Mouse (Mus musculus): Measurements from ENCODE around the gene Gm10964. TPM values are rescaled to one million over a fixed set of nuclear protein-coding genes. Genes with fewer than 3 reads are reported as not detected.

Gm10964 gene
- polyA plus RNA-seq, 1 experiment = not detected

DNA sequence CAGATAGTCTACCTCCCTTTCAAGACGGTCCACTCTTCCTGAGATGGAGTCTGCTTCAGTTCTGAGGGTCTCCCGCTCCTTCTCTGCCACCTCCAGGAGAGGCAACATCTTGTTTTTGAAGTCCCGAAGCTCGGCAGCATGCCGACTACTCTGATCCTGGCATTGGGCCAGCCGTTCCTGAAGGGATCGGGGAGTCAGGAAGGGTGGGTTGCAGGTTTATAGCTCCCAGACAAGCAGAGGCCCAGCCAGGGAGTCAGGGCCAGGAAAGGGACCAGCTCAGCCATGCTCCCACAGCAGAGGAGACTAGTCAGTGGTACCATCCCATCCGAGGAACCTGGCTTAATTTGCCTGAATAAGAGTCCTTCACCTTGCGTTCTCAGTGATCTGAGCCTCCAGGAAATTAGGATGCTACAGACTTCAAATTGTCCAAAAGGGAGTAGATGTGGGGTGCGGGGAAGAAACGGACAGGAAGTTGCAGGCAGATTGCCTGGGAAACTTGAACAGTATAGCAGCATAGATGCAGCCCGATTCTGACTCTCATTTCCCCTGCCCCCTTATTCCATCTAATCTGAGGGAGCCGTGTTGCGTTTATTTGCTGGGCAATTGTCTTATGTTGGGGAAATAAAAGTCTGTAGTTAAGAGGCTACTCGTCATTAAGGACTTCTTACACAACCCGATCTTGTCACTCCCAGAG lies 2.0 kb upstream of the Gm10964 start:
- Histone ChIP-seq H3K9ac (ENCODE audit: low read depth, poor library complexity, severe bottlenecking) (no peak overlapping the region), H3K36me3 (ENCODE audit: control insufficient read depth, insufficient read depth, low read length, poor library complexity, severe bottlenecking) (no peaks in the 10 kb centered on the region), H3K27me3 (ENCODE audit: control insufficient read depth, insufficient read depth, low read length, poor library complexity, severe bottlenecking) (no peaks in the 10 kb centered on the region), H3K4me3 (ENCODE audit: low read depth, low read length) (no peak overlapping the region), H3K4me1 (ENCODE audit: control insufficient read depth, insufficient read depth, low read length) (peaks cover 2% of the 10 kb centered on the region), H3K9me3 (replicated peaks; ENCODE audit: control insufficient read depth, insufficient read depth, low read length, poor library complexity, severe bottlenecking) (no peaks in the 10 kb centered on the region), H3K27ac (ENCODE audit: insufficient read depth, low read length) (no peak overlapping the region)
- TF ChIP-seq CTCF (IDR thresholded peaks at IDR 0.05; ENCODE audit: low read depth, low read length) (no peak), EP300 (IDR thresholded peaks at IDR 0.05; ENCODE audit: insufficient read depth, low read depth, low read length) (no peak), POLR2A (IDR thresholded peaks at IDR 0.05; ENCODE audit: insufficient read depth, low read length) (no peak)

DNA sequence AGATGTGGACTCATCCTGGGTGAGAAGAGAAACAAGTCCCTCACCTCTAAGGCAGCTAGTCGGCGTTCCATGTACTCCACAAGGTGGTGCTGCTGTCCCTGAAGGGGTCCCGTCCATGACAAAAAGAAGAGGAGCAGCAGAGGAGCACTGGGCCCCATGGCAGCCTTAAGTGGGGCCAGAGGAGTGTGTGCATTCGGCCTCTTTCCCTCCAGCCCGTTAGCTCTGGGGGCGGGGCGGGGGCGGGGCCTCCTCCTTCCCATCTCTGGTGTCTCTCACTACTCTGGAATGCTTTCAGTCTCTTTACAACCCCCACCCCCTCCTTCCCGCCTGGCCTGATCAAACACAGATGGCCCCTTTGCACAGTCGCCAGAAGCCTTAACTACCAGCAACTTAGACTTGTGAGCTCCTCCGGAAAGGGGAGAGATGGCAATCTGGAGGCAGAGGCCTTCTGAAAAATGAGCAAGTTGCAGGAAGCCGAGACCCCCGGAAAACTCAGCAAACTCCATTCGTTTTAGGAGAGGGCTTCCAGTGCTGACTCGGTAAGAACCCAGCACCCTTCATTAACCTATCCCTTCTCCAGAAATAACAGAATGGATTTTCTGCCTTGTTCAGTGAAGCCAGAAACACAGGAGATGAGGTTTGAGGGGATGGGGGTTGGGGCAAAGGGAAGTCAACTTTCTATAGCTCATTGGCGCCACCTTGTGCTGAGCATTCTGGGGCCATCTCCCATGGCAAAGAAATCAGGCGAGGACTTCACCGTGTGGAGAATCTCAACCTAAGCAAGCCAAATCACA lies 1.2 kb upstream of the Gm10964 start, which contains the start of gene Olfml3:
Olfml3 (minus strand) TSS at position 224 of the 794 bp plus-strand sequence.
- Histone ChIP-seq H3K4me3 (ENCODE audit: low read depth, low read length) (peak within 1 kb of the TSS; percentile 34), H3K9ac (ENCODE audit: low read depth, poor library complexity, severe bottlenecking) (peak within 1 kb of the TSS; percentile 68), H3K27me3 (ENCODE audit: control insufficient read depth, insufficient read depth, low read length, poor library complexity, severe bottlenecking) (no peaks in the 10 kb centered on the region), H3K4me1 (ENCODE audit: control insufficient read depth, insufficient read depth, low read length) (peaks cover 2% of the 10 kb centered on the region), H3K36me3 (ENCODE audit: control insufficient read depth, insufficient read depth, low read length, poor library complexity, severe bottlenecking) (no peaks in the 10 kb centered on the region), H3K9me3 (replicated peaks; ENCODE audit: control insufficient read depth, insufficient read depth, low read length, poor library complexity, severe bottlenecking) (no peaks in the 10 kb centered on the region), H3K27ac (ENCODE audit: insufficient read depth, low read length) (peak within 1 kb of the TSS; percentile 12; the same call in 1 of the 2 replicates)
- no peak for TF ChIP-seq POLR2A (IDR thresholded peaks at IDR 0.05; ENCODE audit: insufficient read depth, low read length)
- peak; percentile 85 for TF ChIP-seq CTCF (IDR thresholded peaks at IDR 0.05; ENCODE audit: low read depth, low read length)
- TF ChIP-seq EP300 (IDR thresholded peaks at IDR 0.05; ENCODE audit: insufficient read depth, low read depth, low read length) = no peak

DNA sequence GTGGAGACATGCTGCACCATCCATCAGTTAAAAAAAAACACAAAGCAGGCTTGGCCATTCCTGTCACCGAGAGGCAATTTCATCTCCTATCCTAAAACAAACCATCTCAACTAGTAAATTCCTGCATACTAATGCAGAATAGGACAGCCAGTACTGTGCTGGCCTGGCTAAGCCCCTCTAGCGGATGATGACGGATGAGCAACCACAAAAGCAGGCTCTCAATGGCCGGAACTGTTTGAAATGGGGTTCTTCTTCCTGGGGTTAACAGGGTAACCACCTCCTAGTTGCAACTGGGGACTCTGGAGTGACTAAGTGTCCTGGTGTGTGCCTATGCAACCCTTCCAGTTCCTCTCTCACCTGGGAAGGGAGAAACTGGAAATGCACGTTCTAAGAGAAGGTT lies 1.2 kb downstream of the Gm10964 start:
- Histone ChIP-seq H3K36me3 (ENCODE audit: control insufficient read depth, insufficient read depth, low read length, poor library complexity, severe bottlenecking) (peaks cover 4% of the 10 kb centered on the region; the same call in 1 of the 2 replicates), H3K9me3 (replicated peaks; ENCODE audit: control insufficient read depth, insufficient read depth, low read length, poor library complexity, severe bottlenecking) (no peaks in the 10 kb centered on the region), H3K27ac (ENCODE audit: insufficient read depth, low read length) (no peak overlapping the region), H3K4me1 (ENCODE audit: control insufficient read depth, insufficient read depth, low read length) (peaks cover 2% of the 10 kb centered on the region), H3K4me3 (ENCODE audit: low read depth, low read length) (no peak overlapping the region), H3K9ac (ENCODE audit: low read depth, poor library complexity, severe bottlenecking) (no peak overlapping the region), H3K27me3 (ENCODE audit: control insufficient read depth, insufficient read depth, low read length, poor library complexity, severe bottlenecking) (no peaks in the 10 kb centered on the region)
- TF ChIP-seq CTCF (IDR thresholded peaks at IDR 0.05; ENCODE audit: low read depth, low read length) (no peak), POLR2A (IDR thresholded peaks at IDR 0.05; ENCODE audit: insufficient read depth, low read length) (no peak), EP300 (IDR thresholded peaks at IDR 0.05; ENCODE audit: insufficient read depth, low read depth, low read length) (no peak)

DNA sequence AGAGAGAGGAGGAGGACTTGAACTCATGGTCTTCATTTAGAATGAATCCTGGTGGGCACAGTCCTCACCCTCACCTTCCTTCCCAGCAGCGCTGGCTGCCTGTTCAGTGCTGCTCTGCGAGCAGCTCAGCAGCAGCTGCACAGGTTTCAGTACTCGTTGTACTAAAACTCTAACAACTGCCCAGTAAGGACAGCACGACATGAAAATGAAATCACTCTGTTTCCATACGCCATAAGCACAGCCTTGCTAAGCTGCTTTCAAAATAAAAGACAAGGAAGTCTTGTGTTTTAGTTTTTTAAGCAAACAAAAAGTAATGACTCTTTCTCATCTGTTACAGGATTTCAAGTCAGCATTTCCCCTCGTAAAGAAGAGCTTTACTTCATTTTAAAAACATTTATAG lies 4.0 kb downstream of the Gm10964 start:
- no peak overlapping the region for H3K27ac ChIP-seq (ENCODE audit: insufficient read depth, low read length)
- H3K36me3 ChIP-seq (ENCODE audit: control insufficient read depth, insufficient read depth, low read length, poor library complexity, severe bottlenecking) = peaks cover 13% of the 10 kb centered on the region; the same call in 1 of the 2 replicates
- H3K27me3 ChIP-seq (ENCODE audit: control insufficient read depth, insufficient read depth, low read length, poor library complexity, severe bottlenecking) = no peaks in the 10 kb centered on the region
- H3K9me3 ChIP-seq (replicated peaks; ENCODE audit: control insufficient read depth, insufficient read depth, low read length, poor library complexity, severe bottlenecking) = no peaks in the 10 kb centered on the region
- H3K9ac ChIP-seq (ENCODE audit: low read depth, poor library complexity, severe bottlenecking) = no peak overlapping the region
- H3K4me3 ChIP-seq (ENCODE audit: low read depth, low read length) = no peak overlapping the region
- no peak for TF ChIP-seq CTCF (IDR thresholded peaks at IDR 0.05; ENCODE audit: low read depth, low read length)
- no peak for TF ChIP-seq POLR2A (IDR thresholded peaks at IDR 0.05; ENCODE audit: insufficient read depth, low read length)
- TF ChIP-seq EP300 (IDR thresholded peaks at IDR 0.05; ENCODE audit: insufficient read depth, low read depth, low read length) = no peak
- H3K4me1 ChIP-seq (ENCODE audit: control insufficient read depth, insufficient read depth, low read length) = no peaks in the 10 kb centered on the region

DNA sequence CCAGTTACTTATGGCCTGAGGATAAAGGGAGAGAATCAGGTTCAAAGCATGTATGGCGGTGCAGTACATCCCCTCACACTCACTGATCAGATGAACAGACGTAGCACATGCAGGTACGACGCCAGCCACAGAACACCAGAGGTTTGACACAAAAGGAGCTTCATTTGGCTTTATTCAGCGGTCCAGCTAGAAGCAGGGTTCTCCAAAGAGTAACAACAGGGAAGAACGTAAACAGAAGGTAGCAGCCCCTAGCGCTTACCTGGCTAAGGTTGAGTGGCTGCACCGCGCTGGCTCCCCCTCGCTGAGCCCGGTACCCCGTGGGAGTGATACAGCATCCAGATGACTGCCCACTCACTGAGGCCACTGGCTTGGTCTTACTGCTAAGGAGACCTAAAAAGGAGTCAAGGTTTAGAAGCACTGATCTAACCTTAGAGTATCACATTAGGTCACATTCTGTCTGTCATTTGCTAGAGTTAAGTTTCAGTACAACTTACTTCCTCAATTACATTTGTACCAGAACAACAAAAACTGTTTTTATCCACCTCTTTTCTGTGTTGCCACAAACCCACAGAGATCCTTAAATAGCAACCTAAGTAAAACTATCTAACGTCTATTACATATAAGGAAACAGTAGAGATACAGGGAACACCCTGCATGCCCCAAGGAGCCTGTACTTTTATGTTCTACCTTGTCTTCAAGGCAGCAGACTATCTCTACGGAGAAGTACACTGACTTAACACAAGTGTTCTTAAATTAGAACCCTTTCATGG lies 6.0 kb downstream of the Gm10964 start:
- Histone ChIP-seq H3K27ac (ENCODE audit: insufficient read depth, low read length) (no peak overlapping the region), H3K27me3 (ENCODE audit: control insufficient read depth, insufficient read depth, low read length, poor library complexity, severe bottlenecking) (no peaks in the 10 kb centered on the region), H3K36me3 (ENCODE audit: control insufficient read depth, insufficient read depth, low read length, poor library complexity, severe bottlenecking) (peaks cover 25% of the 10 kb centered on the region), H3K9ac (ENCODE audit: low read depth, poor library complexity, severe bottlenecking) (no peak overlapping the region), H3K4me1 (ENCODE audit: control insufficient read depth, insufficient read depth, low read length) (no peaks in the 10 kb centered on the region), H3K4me3 (ENCODE audit: low read depth, low read length) (no peak overlapping the region), H3K9me3 (replicated peaks; ENCODE audit: control insufficient read depth, insufficient read depth, low read length, poor library complexity, severe bottlenecking) (no peaks in the 10 kb centered on the region)
- TF ChIP-seq CTCF (IDR thresholded peaks at IDR 0.05; ENCODE audit: low read depth, low read length) (no peak), POLR2A (IDR thresholded peaks at IDR 0.05; ENCODE audit: insufficient read depth, low read length) (no peak), EP300 (IDR thresholded peaks at IDR 0.05; ENCODE audit: insufficient read depth, low read depth, low read length) (no peak)

Data from ES-Bruce4 (cell line).